Mouse (Mus musculus): ENCODE data around the gene Lamb1.

Lamb1 gene

DNA sequence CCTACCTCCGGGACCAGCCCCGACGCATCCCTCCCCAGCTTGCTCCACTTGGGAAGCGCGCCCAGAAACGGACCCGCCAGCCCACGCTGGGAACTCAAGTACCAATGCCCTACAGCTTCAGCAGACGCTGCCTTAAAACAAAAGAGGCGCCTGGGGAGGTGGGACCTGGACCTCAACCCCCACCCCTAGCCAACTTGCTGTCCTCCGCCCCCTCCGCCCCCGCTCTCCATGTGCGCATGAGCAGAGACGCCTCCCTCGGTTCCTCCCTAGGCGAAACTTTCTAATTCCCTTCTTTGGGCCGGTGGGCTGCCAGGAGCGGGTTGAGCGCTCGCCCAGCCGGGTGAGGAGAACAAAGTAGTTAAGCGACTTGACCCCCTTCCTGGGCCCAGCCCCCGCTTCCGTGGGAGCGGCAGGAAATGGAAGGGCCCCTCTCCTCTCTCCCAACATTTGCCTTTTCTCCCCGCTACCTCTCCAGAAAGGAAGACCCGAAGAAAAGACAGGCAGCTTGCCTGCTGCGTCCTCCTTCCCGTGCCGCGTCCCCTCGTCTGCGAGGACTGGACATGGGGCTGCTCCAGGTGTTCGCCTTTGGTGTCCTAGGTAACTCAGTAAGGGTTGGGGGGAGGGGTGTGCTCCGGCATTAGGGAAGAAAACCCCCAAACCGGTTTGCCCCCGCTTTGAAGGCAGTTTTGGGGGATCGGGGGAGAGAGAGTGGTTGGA lies at the start of gene Lamb1:
Lamb1 (plus strand) TSS at position 230 of the 717 bp plus-strand sequence.
- DNase-seq = peak; percentile 8 to 15

- no peak for DNase-seq
Observed at GRCm38 (mm10) chr12:31217232-31217631, 47.8 kb upstream of the Lamb1 start.

DNA sequence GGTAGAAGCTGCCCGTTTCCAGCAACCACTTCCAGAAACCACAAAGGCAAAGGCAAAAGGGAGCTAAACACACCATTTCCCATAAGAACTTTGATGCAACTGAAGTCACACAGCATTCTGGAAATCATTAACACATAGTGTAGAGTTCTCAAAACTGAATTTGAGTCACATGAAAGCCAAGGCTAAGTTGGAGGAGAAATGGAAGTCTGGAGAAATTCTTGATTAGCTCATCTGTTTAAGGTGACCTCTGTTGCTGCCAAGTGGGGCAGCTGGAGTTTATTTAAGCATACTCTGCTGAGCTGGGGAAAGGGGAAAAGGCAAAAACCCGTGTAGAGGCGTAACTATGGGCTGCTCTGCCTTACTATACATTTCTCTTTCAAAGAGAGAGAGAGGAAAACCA lies 46.3 kb upstream of the Lamb1 start:
- no peak for DNase-seq

GRCm38 (mm10) chr12:31221522-31221921 lies 43.5 kb upstream of the Lamb1 start:
- no peak for DNase-seq

- DNase-seq = no peak
Observed at GRCm38 (mm10) chr12:31222282-31222681, 42.8 kb upstream of the Lamb1 start.

DNA sequence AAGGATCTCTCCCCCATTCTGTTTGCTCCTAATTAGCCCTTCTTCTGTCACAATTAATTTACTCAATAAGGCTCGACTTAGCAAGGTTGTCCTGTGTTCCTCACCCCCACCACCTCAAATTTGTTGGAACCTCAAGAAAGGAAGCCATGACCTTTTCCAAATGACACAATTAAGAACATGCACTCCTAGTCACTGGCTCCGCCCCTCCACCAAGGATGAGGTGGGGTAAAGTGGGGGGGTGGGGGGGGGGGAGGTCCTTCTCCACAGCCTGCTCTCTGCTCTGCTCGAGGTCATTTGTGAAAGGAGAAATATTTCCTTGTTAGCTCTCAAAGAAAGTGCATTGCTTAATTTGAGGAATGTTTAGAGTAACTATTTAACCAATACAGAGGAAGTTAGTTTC lies 42.3 kb upstream of the Lamb1 start:
- DNase-seq = no peak

DNA sequence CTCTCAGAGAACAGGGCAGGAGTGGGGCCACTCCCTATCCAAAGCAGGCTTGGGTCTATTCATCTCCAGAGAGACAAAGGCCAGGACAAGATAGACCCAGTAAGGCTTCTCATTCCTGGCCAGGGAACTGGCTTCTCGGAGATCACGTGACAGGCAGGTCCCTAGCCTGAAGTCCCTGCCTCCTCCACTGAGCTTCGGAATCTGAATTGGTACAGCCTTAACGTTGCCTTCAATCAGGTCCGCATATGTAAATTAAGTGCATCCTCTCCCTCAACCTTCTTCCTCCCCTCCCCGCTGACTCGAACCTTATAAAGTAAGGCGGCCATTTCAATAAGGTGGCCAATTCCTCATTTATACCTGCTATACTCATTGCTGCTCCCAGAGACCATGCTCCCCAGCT lies 39.6 kb upstream of the Lamb1 start:
- DNase-seq = no peak

DNA sequence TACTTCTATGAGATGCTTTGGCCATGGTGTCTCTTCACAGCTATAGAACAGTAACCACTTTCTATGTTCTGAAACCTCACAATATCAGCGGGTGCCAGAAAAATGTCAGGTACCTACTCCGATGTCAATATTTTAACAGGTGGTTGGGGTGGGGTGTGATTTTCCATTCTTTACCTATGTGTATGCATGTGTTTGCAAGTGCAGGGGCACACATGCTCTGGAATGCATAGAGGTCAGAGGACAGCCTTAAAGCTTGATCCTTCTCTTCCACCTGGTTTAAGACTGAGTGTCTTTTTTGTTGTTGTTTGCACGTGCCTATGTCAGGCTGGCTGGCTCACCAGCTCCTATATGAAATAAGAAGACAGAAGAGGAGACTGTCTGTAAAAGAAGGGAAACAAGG lies 37.9 kb upstream of the Lamb1 start:
- no peak for DNase-seq

DNA sequence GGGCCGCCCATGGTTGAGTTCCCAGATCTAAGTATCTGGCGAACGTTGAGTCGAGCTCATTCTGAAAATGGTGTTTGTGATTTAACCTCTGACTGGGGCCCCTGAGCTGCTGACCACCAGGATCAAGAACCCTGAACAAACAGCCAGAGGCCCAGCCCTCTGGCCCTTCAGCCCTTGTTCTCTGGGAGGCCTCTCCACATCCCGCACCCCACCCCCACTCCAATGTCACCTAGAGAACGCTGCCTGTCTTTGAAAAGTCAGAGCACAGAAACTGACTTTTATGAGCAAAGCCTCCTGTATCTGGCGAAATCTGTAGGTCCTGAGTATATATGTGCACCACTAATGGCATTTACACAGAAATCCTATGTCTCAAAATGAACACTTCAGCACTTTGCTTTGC lies 36.2 kb upstream of the Lamb1 start:
- DNase-seq = no peak

- no peak for DNase-seq
Observed at GRCm38 (mm10) chr12:31232635-31233034, 32.4 kb upstream of the Lamb1 start.

DNA sequence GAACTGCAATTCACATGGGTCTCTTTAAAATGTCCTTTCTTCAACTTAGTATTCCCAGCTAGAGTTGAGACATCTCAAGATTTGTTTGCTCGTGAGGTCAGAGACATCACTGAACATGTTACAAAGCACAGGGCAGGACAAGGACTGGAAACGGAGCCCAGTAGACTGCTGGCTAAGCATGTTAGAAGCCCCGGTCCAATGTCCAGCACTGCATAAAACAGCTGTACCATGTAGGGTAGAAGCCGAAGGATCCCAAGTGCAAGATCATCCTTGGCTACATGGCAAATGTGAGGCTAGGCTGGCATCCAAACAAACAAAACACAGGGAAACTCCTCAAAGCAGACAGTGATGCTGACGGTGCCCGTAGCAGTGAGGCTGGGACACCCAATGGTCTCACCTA lies 30.0 kb upstream of the Lamb1 start:
- DNase-seq = no peak

- peak; percentile 8 to 19 for DNase-seq
Observed at GRCm38 (mm10) chr12:31236861-31237595, 28.0 kb upstream of the Lamb1 start.

DNA sequence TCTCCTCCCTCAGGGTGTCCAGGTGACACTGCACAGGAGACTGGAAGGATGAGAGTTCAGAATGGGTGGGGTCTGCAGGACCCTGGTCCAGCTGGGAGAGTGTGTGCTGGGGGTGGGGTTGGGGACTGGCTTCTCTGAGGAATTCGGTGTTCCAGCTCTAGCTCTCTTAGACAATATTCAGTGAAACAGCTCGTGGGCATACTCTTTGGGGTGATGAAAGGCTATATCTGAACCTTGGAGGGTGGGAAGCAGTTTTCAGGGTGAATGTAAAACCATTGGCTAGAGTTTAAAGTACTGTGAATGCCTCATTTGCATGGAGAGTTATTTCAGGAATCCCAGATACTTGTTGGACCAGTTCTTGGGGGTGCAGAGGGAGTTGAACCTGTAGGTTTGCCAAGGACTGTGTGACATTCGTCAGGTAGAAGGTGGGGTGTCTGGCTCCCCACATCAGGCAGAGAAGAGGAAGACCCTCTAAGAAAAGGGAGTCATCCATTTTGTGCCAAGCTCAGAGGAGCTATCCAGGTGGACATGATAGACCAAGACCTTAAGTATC lies 25.9 kb upstream of the Lamb1 start:
- DNase-seq = no peak

GRCm38 (mm10) chr12:31239798-31240197 lies 25.2 kb upstream of the Lamb1 start:
- DNase-seq = peak in 1 of 2 experiments; percentile 9

- DNase-seq = no peak
Observed at GRCm38 (mm10) chr12:31240470-31240869, 24.6 kb upstream of the Lamb1 start, which contains the start of gene Gm6993. Gm6993 (plus strand) TSS chr12:31240770.

GRCm38 (mm10) chr12:31241595-31242342 lies 23.3 kb upstream of the Lamb1 start:
- DNase-seq = no peak

- DNase-seq = no peak
Observed at GRCm38 (mm10) chr12:31244001-31244400, 21.0 kb upstream of the Lamb1 start.

- DNase-seq = no peak
Observed at GRCm38 (mm10) chr12:31244691-31245090, 20.3 kb upstream of the Lamb1 start.

GRCm38 (mm10) chr12:31246153-31246552 lies 18.9 kb upstream of the Lamb1 start:
- no peak for DNase-seq

DNA sequence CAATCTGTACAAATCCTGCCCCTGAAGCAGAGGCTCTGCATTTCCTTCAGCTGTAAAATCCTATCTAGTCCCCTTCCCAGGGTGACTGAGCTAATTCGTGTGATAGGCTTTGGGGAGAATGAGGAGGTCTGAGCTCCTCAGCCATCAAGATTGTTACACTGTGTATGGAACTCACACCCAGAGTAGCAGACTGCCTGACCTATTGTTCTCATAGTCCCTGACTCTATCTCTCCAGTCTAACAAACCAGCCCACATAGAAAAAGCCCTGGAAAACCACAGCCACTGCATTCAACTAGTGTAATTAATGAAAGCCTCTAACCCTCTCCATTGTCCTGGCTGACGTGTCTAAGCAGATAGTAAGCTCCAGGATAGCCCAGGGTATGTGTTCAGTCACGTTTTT lies 18.4 kb upstream of the Lamb1 start:
- DNase-seq = no peak

DNA sequence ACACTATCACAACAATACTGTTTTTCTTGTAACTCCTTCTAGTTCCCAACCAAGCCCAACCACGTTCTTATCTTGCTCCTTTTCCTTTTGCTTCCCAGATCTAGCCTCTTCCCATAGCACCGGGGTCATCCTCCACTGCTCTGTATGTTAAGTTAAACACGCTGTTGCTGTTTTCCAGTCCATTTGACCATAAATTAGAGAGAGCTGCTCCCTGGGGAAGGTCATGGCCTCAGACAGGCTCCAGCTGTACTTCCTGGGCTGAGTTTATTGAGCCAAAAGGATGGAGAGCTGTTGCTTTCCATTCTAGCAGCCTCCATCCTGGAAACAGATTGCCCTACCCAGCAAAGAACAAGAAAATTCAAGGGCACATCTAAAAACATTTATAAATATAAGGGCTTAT lies 16.9 kb upstream of the Lamb1 start:
- no peak for DNase-seq

- no peak for DNase-seq
Observed at GRCm38 (mm10) chr12:31248681-31249080, 16.4 kb upstream of the Lamb1 start.

GRCm38 (mm10) chr12:31252259-31252658 lies 12.8 kb upstream of the Lamb1 start:
- DNase-seq = no peak

All from cerebellum, adult 18-20 months (tissue).